Mouse (Mus musculus) CH12.LX (cell line): ENCODE results near the gene Cybc1. TPM values are rescaled to one million over a fixed set of nuclear protein-coding genes. Genes with fewer than 3 reads are reported as not detected.

Experiments used
- DNase-seq: peaks from one replicate; pipeline ENCODE4 v3.0.0-alpha.2; 2013; ENCODE audit errors: extremely low read depth
- H3K27ac ChIP-seq: 2 replicates; pipeline ENCODE4 v1.5.1; 2012; ENCODE audit warnings: low read depth, mild to moderate bottlenecking, control low read depth, moderate library complexity; ENCODE audit not compliant: insufficient read depth
- H3K27me3 ChIP-seq: replicated peaks from 2 replicates; pipeline ENCODE3; 2012; ENCODE audit warnings: inconsistent platforms
- H3K36me3 ChIP-seq, 2 experiments: replicated peaks in 1 of 2; 2 replicates each; pipeline versions ENCODE3 to v1.6.1; 2012; ENCODE audit warnings: inconsistent platforms in 1 of 2, low read length in 1 of 2, mild to moderate bottlenecking in 1 of 2, mixed read lengths in 1 of 2, moderate library complexity in 1 of 2; ENCODE audit not compliant: control insufficient read depth in 1 of 2, insufficient read depth in 1 of 2
- H3K4me1 ChIP-seq, 2 experiments: 2 replicates each; pipeline ENCODE4 v1.6.1; 2012; ENCODE audit warnings: inconsistent platforms in 1 of 2, moderate library complexity in 1 of 2; ENCODE audit not compliant: insufficient read depth in 2 of 2, control insufficient read depth in 1 of 2
- H3K4me2 ChIP-seq: 2 replicates; pipeline ENCODE4 v1.6.1; 2012; ENCODE audit warnings: low read depth, mild to moderate bottlenecking, control low read depth; ENCODE audit not compliant: poor library complexity, insufficient read depth, severe bottlenecking
- H3K4me3 ChIP-seq, 3 experiments: fragments of 150-350 bp in 1 of 3; sonication (generic) in 1 of 3; replicated peaks in 1 of 3; 2 replicates each; pipeline versions ENCODE3 to v1.5.1; 2011 to 2012; ENCODE audit warnings: low read depth in 2 of 3, low read length in 2 of 3, mild to moderate bottlenecking in 2 of 3, moderate library complexity in 2 of 3, control low read depth in 1 of 3, improper control_type of control experiment in 1 of 3, inconsistent platforms in 1 of 3, mixed read lengths in 1 of 3; ENCODE audit not compliant: poor library complexity in 1 of 3
- H3K79me2 ChIP-seq: replicated peaks from 2 replicates; pipeline ENCODE4 v1.6.1; 2012; ENCODE audit warnings: mild to moderate bottlenecking, moderate library complexity; ENCODE audit not compliant: control insufficient read depth, poor library complexity, insufficient read depth, severe bottlenecking; ENCODE audit errors: extremely low read depth
- H3K9ac ChIP-seq: 2 replicates; pipeline ENCODE4 v1.6.1; 2012; ENCODE audit warnings: low read depth, mild to moderate bottlenecking, control low read depth, moderate library complexity; ENCODE audit not compliant: insufficient read depth
- H3K9me3 ChIP-seq: replicated peaks from 2 replicates; pipeline ENCODE3; 2012; ENCODE audit warnings: low read length, inconsistent platforms, mixed read lengths
- CTCF ChIP-seq, 2 experiments: IDR thresholded peaks in 1 of 2; conservative IDR thresholded peaks in 1 of 2; 2 replicates each; pipeline ENCODE4 v1.5.1; 2011 to 2012; ENCODE audit warnings: low read depth in 2 of 2, low read length in 2 of 2, improper control_type of control experiment in 1 of 2, inconsistent platforms in 1 of 2, mild to moderate bottlenecking in 1 of 2, moderate library complexity in 1 of 2
- HCFC1 ChIP-seq: IDR thresholded peaks from 2 replicates; pipeline ENCODE4 v1.6.1; 2012; ENCODE audit warnings: low read depth, mild to moderate bottlenecking, inconsistent platforms, low read length, improper control_type of control experiment
- MAFK ChIP-seq: IDR thresholded peaks from 2 replicates; pipeline ENCODE4 v1.6.1; 2011; ENCODE audit warnings: low read length, improper control_type of control experiment; ENCODE audit not compliant: insufficient replicate concordance
- MXI1 ChIP-seq: IDR thresholded peaks from 2 replicates; pipeline ENCODE4 v1.6.1; 2011; ENCODE audit warnings: mild to moderate bottlenecking, low read depth, low read length, improper control_type of control experiment
- MYC ChIP-seq: IDR thresholded peaks from 2 replicates; pipeline ENCODE4 v1.6.1; 2011; ENCODE audit warnings: low read depth, mild to moderate bottlenecking, improper control_type of control experiment, low read length
- PAX5 ChIP-seq: IDR thresholded peaks from 2 replicates; pipeline ENCODE4 v1.6.1; 2012; ENCODE audit warnings: low read length, inconsistent platforms, mixed read lengths
- POLR2A ChIP-seq: IDR thresholded peaks from 2 replicates; pipeline ENCODE4 v1.6.1; 2011; ENCODE audit warnings: low read depth, mild to moderate bottlenecking, improper control_type of control experiment, low read length
- RAD21 ChIP-seq: IDR thresholded peaks from 2 replicates; pipeline ENCODE4 v1.6.1; 2011; ENCODE audit warnings: low read depth, mild to moderate bottlenecking, low read length, improper control_type of control experiment, moderate library complexity
- SMC3 ChIP-seq: IDR thresholded peaks from 2 replicates; pipeline ENCODE4 v1.6.1; 2011; ENCODE audit warnings: low read depth, low read length, improper control_type of control experiment
- TBP ChIP-seq: conservative IDR thresholded peaks from 2 replicates; pipeline ENCODE4 v1.6.1; 2011; ENCODE audit warnings: low read depth, low read length, improper control_type of control experiment
- TCF12 ChIP-seq: IDR thresholded peaks from 2 replicates; pipeline ENCODE4 v1.6.1; 2014; ENCODE audit warnings: low read depth, mild to moderate bottlenecking, inconsistent platforms, low read length, improper control_type of control experiment
- USF1 ChIP-seq: IDR thresholded peaks from 2 replicates; pipeline ENCODE4 v1.6.1; 2014; ENCODE audit warnings: low read depth, mild to moderate bottlenecking, inconsistent platforms, low read length, improper control_type of control experiment
- ZC3H11A ChIP-seq: IDR thresholded peaks from 2 replicates; pipeline ENCODE4 v1.6.1; 2012; ENCODE audit warnings: low read depth, mild to moderate bottlenecking, inconsistent platforms, low read length, improper control_type of control experiment
- ZKSCAN1 ChIP-seq: IDR thresholded peaks from 2 replicates; pipeline ENCODE4 v1.6.1; 2012; ENCODE audit warnings: low read depth, inconsistent platforms, low read length, improper control_type of control experiment, borderline replicate concordance
- ZNF384 ChIP-seq: IDR thresholded peaks from 2 replicates; pipeline ENCODE4 v1.6.1; 2012; ENCODE audit warnings: low read depth, low read length, improper control_type of control experiment, inconsistent platforms
- dilution Hi-C: fragments of 300-500 bp; cut with MboI; formaldehyde crosslinking; loops from 2 replicates; pipeline ENCODE4 v1.14.3; 2020; ENCODE audit warnings: low sequenced_read_pairs; ENCODE audit not compliant: extremely low pct_unique_long_range_greater_than_20kb, extremely low pct_ligation_motif_present
- in situ Hi-C: fragments of 300-500 bp; cut with MboI; formaldehyde crosslinking; loops from 3 replicates; pipeline ENCODE4 v1.14.3; 2019; ENCODE audit warnings: low sequenced_read_pairs, low pct_ligation_motif_present, low pct_unique_long_range_greater_than_20kb, mixed read lengths
- polyA plus RNA-seq: library from polyadenylated mRNA; unstranded; fragments of >175 nt; gene quantifications from 2 replicates; pipeline ENCODE4 v1.2.1, GENCODE M21; 2012; ENCODE audit warnings: low read depth; ENCODE audit not compliant: insufficient read length
- total RNA-seq, 2 experiments: library from RNA; depleted of rRNA; stranded (reverse); fragments of 300-350 nt in 1 of 2; fragments of >200 nt in 1 of 2; gene quantifications; 2 replicates each; pipeline ENCODE4 v1.2.3; 2012 to 2014

Cybc1 gene
- total and polyA plus RNA-seq, 3 experiments = 51.6 to 60.3 (median 57.4) TPM

DNA sequence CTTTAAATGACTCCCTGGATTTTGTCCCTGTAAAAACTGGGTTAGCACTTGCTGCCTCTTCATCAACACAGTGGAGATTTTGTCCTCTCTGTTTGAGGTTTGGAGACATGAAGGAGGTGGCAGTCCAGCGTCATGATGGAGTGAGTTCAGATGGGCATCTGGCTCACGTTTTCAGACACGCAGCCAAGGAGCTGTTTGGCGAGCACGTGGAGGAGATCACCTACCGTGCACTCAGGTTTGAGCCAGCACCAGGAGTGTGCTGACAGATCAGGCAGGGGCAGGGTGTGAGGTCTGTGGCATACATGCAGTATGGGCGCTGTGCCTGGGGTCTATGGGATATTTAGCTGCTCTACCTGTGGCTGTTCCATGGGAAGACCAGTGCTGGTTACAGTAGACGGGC, 21.1 kb upstream of the Cybc1 start:
- peaks cover 75 to 92% of the 10 kb centered on the region in 2 experiments for H3K36me3 ChIP-seq
- no peaks in the 10 kb centered on the region for H3K27me3 ChIP-seq
- no peak overlapping the region for H3K4me3 ChIP-seq
- no peak for DNase-seq
- no peak overlapping the region for H3K27ac ChIP-seq
- dilution Hi-C loops = no loop called here
- H3K9ac ChIP-seq = no peak overlapping the region
- in situ Hi-C loops = no loop called here
- no peak for TF ChIP-seq ZC3H11A
- no peak for TF ChIP-seq ZKSCAN1
- TF ChIP-seq MAFK = no peak
- TF ChIP-seq, all 38 proteins: peak for 0
- Histone ChIP-seq H3K4me2 (no peak overlapping the region), H3K9me3 (no peaks in the 10 kb centered on the region), H3K4me1 (no peaks in the 10 kb centered on the region), H3K79me2 (no peaks in the 10 kb centered on the region)

- in situ Hi-C loops = no loop called here
- no peaks in the 10 kb centered on the region for H3K79me2 ChIP-seq
- no peak for DNase-seq
- no peaks in the 10 kb centered on the region for H3K27me3 ChIP-seq
- H3K9me3 ChIP-seq = no peaks in the 10 kb centered on the region
- no peak overlapping the region for H3K4me2 ChIP-seq
- H3K27ac ChIP-seq = no peak overlapping the region
- dilution Hi-C loops = no loop called here
- no peak overlapping the region for H3K4me3 ChIP-seq
- H3K36me3 ChIP-seq = peaks cover 15 to 53% of the 10 kb centered on the region in 2 experiments
- peaks cover 3 to 35% of the 10 kb centered on the region in 2 experiments for H3K4me1 ChIP-seq
- H3K9ac ChIP-seq = no peak overlapping the region
- TF ChIP-seq RAD21 (no peak), TCF12 (no peak), ZNF384 (no peak), POLR2A (no peak), MYC (no peak), ZC3H11A (no peak), HCFC1 (no peak), USF1 (no peak), CTCF (conservative IDR thresholded peaks at IDR 0.05 in 1 of 2, IDR thresholded peaks at IDR 0.05 in 1 of 2; ENCODE audit: low read depth in 2 of 2, low read length in 2 of 2) (no peak), MAFK (no peak), MXI1 (no peak), SMC3 (no peak), PAX5 (no peak), TBP (no peak)
These were observed 10.5 kb upstream of the Cybc1 start for GRCm38 (mm10) chr11:121239669-121240068.
